Mouse (Mus musculus) liver, adult 2 months (tissue): Measurements from ENCODE around the gene Ugt3a1. TPM values are rescaled to one million over a fixed set of nuclear protein-coding genes. Genes with fewer than 3 reads are reported as not detected.
"Not testable (repeated sequence)": the region's sequence is repeated elsewhere in the genome, so short reads cannot be mapped to it uniquely, and the experiment has no call there.

Source experiments
- DNase-seq: peaks from one replicate; pipeline ENCODE4 v3.0.0-alpha.2; 2011; ENCODE audit warnings: low read depth, low spot score; ENCODE audit errors: extremely low read depth
- H3K27ac ChIP-seq: fragments of 200-500 bp; replicated peaks from 2 replicates; pipeline ENCODE4 v1.5.1; 2012; ENCODE audit warnings: low read depth, mild to moderate bottlenecking, control low read depth, inconsistent platforms, low read length; ENCODE audit not compliant: insufficient read depth
- H3K27me3 ChIP-seq: fragments of 200-500 bp; 2 replicates; pipeline ENCODE4 v1.6.1; 2012; ENCODE audit warnings: mild to moderate bottlenecking, moderate library complexity, low read length, inconsistent platforms; ENCODE audit not compliant: control insufficient read depth, insufficient read depth
- H3K36me3 ChIP-seq: fragments of 200-500 bp; 2 replicates; pipeline ENCODE4 v1.6.1; 2012; ENCODE audit warnings: low read length, inconsistent platforms; ENCODE audit not compliant: control insufficient read depth, insufficient read depth
- H3K4me1 ChIP-seq: fragments of 200-500 bp; 2 replicates; pipeline ENCODE4 v1.6.1; 2011; ENCODE audit warnings: low read length; ENCODE audit not compliant: control insufficient read depth, insufficient read depth
- H3K4me3 ChIP-seq: fragments of 200-500 bp; 2 replicates; pipeline ENCODE4 v1.5.1; 2011; ENCODE audit warnings: low read depth, mild to moderate bottlenecking, control low read depth, low read length, moderate library complexity; ENCODE audit not compliant: insufficient read depth
- H3K79me2 ChIP-seq: fragments of 200-500 bp; 2 replicates; pipeline ENCODE4 v1.6.1; 2012; ENCODE audit warnings: inconsistent platforms, mild to moderate bottlenecking, low read length, moderate library complexity; ENCODE audit not compliant: control insufficient read depth, insufficient read depth
- H3K9ac ChIP-seq: fragments of 200-500 bp; 2 replicates; pipeline ENCODE4 v1.6.1; 2012; ENCODE audit warnings: low read depth, mild to moderate bottlenecking, control low read depth, inconsistent platforms, low read length
- CTCF ChIP-seq: fragments of 200-500 bp; IDR thresholded peaks from 2 replicates; pipeline ENCODE4 v1.5.1; 2011; ENCODE audit warnings: low read depth, low read length, control low read depth
- POLR2A ChIP-seq: fragments of 200-500 bp; IDR thresholded peaks from 2 replicates; pipeline ENCODE4 v1.6.1; 2011; ENCODE audit warnings: low read length, control low read depth; ENCODE audit not compliant: insufficient read depth; ENCODE audit errors: extremely low read depth
- WGBS: fragments of 180-500 bp; shearing (Covaris S2); methylation state at CpG from one replicate; pipeline ENCODE4 v1.1.7; 2018; 5-methylcytosine and 5-hydroxymethylcytosine counted together
- polyA plus RNA-seq: library from polyadenylated mRNA; depleted of rRNA; stranded (reverse); fragments of >200 nt; gene quantifications from 2 replicates; pipeline ENCODE4 v1.2.3, GENCODE M21; 2012; rRNA removed
- total RNA-seq: library from RNA; depleted of rRNA; stranded (reverse); fragments of >200 nt; gene quantifications from 2 replicates; pipeline ENCODE4 v1.2.3, GENCODE M21; 2014; rRNA removed

The Ugt3a1 gene
- 95.4 and 118 TPM in 2 replicates for total RNA-seq
- polyA plus RNA-seq: 50.9 and 100 TPM in 2 replicates

- Histone ChIP-seq H3K36me3 (no peaks in the 10 kb centered on the region), H3K9ac (no peak within 1 kb of the TSS), H3K27ac (peak within 1 kb of the TSS; percentile 77), H3K27me3 (no peaks in the 10 kb centered on the region), H3K4me1 (peaks cover 12% of the 10 kb centered on the region; the same call in 1 of the 2 replicates), H3K4me3 (no peak within 1 kb of the TSS), H3K79me2 (peaks cover 3% of the 10 kb centered on the region; the same call in 1 of the 2 replicates)
- TF ChIP-seq CTCF (no peak), POLR2A (no peak)
- DNase-seq: peak; percentile 94
- WGBS: 45% methylated on average over 6 of the region's 6 CpGs
These were observed at the start of gene Ugt3a1 for GRCm38 (mm10) chr15:9276838-9277295. Gene Ugt3a1 (plus strand): TSS chr15:9276888.

GRCm38 (mm10) chr15:9230917-9231316 lies 45.8 kb upstream of the Ugt3a1 start:
- H3K27ac ChIP-seq, H3K4me3 ChIP-seq, H3K9ac ChIP-seq, H3K27me3 ChIP-seq, H3K79me2 ChIP-seq, H3K36me3 ChIP-seq, H3K4me1 ChIP-seq: not testable (repeated sequence)
- 79% methylated on average over 4 of the region's 4 CpGs for WGBS
- DNase-seq: peak; percentile 39

- Histone ChIP-seq H3K36me3 (no peaks in the 10 kb centered on the region), H3K79me2 (no peaks in the 10 kb centered on the region), H3K4me3 (no peak overlapping the region), H3K27me3 (no peaks in the 10 kb centered on the region), H3K4me1 (no peaks in the 10 kb centered on the region), H3K27ac (no peak overlapping the region), H3K9ac (no peak overlapping the region)
- no peak for DNase-seq
- TF ChIP-seq POLR2A (no peak), CTCF (no peak)
These were observed 30.3 kb upstream of the Ugt3a1 start for GRCm38 (mm10) chr15:9246345-9246744.

- no peak overlapping the region for H3K27ac ChIP-seq
- DNase-seq: peak; percentile 64
- H3K36me3 ChIP-seq: no peaks in the 10 kb centered on the region
- TF ChIP-seq CTCF (no peak), POLR2A (no peak)
- no peaks in the 10 kb centered on the region for H3K79me2 ChIP-seq
- no peak overlapping the region for H3K9ac ChIP-seq
- no peaks in the 10 kb centered on the region; the same call in 1 of the 2 replicates for H3K4me1 ChIP-seq
- WGBS: 30% methylated on average over 3 of the region's 3 CpGs
- no peaks in the 10 kb centered on the region for H3K27me3 ChIP-seq
- H3K4me3 ChIP-seq: no peak overlapping the region
These were observed 23.8 kb upstream of the Ugt3a1 start for GRCm38 (mm10) chr15:9252891-9253290.

GRCm38 (mm10) chr15:9260621-9261020 lies 16.1 kb upstream of the Ugt3a1 start:
- WGBS: 80% methylated on average over 3 of the region's 3 CpGs
- no peak for TF ChIP-seq CTCF
- TF ChIP-seq POLR2A: no peak
- H3K79me2 ChIP-seq: no peaks in the 10 kb centered on the region
- no peak for DNase-seq
- H3K9ac ChIP-seq: no peak overlapping the region
- no peak overlapping the region for H3K4me3 ChIP-seq
- no peaks in the 10 kb centered on the region for H3K27me3 ChIP-seq
- no peaks in the 10 kb centered on the region for H3K36me3 ChIP-seq
- H3K4me1 ChIP-seq: no peaks in the 10 kb centered on the region
- H3K27ac ChIP-seq: no peak overlapping the region

GRCm38 (mm10) chr15:9271876-9272275 lies 4.8 kb upstream of the Ugt3a1 start:
- WGBS: 79% methylated on average over 7 of the region's 7 CpGs

More at GRCm38 (mm10) chr15:9271876-9272275, 4.8 kb upstream of the Ugt3a1 start:
- Histone ChIP-seq H3K4me3 (no peak overlapping the region), H3K36me3 (no peaks in the 10 kb centered on the region), H3K79me2 (no peaks in the 10 kb centered on the region), H3K27ac (no peak overlapping the region), H3K9ac (no peak overlapping the region), H3K4me1 (no peaks in the 10 kb centered on the region), H3K27me3 (no peaks in the 10 kb centered on the region)
- DNase-seq: no peak
- TF ChIP-seq POLR2A (no peak), CTCF (no peak)
